Mouse (Mus musculus) hindbrain, postnatal 0 days (tissue): ENCODE measurements at regions not wholly inside any gene's neighbourhood (a gene's known extent, or its start where the extent isn't known, plus 50 kb on each side); places are given as distances from the start of the nearest gene placed in this dataset.

Source experiments
- ATAC-seq: fragments of 200-750 bp; cut with Nextera tagmentation; 2 replicates; pipeline ENCODE4 v1.8.0; 2017; ENCODE audit warnings: mild to moderate bottlenecking, moderate TSS enrichment, moderate library complexity
- DNase-seq: peaks from one replicate; pipeline ENCODE4 v3.0.0-alpha.2; 2015; ENCODE audit warnings: low spot score
- H3K27ac ChIP-seq: fragments of 300-500 bp; sonication (generic); 2 replicates; pipeline ENCODE4 v1.5.1; 2014; ENCODE audit warnings: mild to moderate bottlenecking
- H3K27me3 ChIP-seq: fragments of 300-500 bp; sonication (generic); 2 replicates; pipeline ENCODE4 v1.6.1; 2014; ENCODE audit warnings: low read length, mixed read lengths; ENCODE audit not compliant: insufficient read depth
- H3K36me3 ChIP-seq: fragments of 300-500 bp; sonication (generic); 2 replicates; pipeline ENCODE4 v1.6.1; 2014; ENCODE audit warnings: low read length, mixed read lengths; ENCODE audit not compliant: insufficient read depth
- H3K4me1 ChIP-seq: fragments of 300-500 bp; sonication (generic); 2 replicates; pipeline ENCODE4 v1.6.1; 2014; ENCODE audit warnings: antibody characterized with exemption, low read length, mixed read lengths; ENCODE audit not compliant: insufficient read depth
- H3K4me2 ChIP-seq: fragments of 300-500 bp; sonication (generic); 2 replicates; pipeline ENCODE4 v1.6.1; 2014; ENCODE audit warnings: low read depth, mild to moderate bottlenecking, low read length, moderate library complexity, mixed read lengths
- H3K4me3 ChIP-seq: fragments of 300-500 bp; sonication (generic); 2 replicates; pipeline ENCODE4 v1.5.1; 2014; ENCODE audit warnings: low read length
- H3K9ac ChIP-seq: fragments of 300-500 bp; sonication (generic); replicated peaks from 2 replicates; pipeline ENCODE4 v1.6.1; 2014; ENCODE audit warnings: mild to moderate bottlenecking, low read length, moderate library complexity, mixed read lengths
- H3K9me3 ChIP-seq: fragments of 300-500 bp; sonication (generic); 2 replicates; pipeline ENCODE4 v1.6.1; 2016; ENCODE audit warnings: low read length, mixed read lengths
- CTCF ChIP-seq: IDR thresholded peaks from 2 replicates; pipeline ENCODE4 v1.5.1; 2016; ENCODE audit warnings: antibody characterized with exemption, control low read depth, low read depth
- WGBS: fragments of 180-500 bp; shearing (Covaris S2); extraction: QIAGEN DNeasy Blood & Tissue Kit; methylation state at CpG from one replicate; pipeline ENCODE4 v1.1.7; 2014; 5-methylcytosine and 5-hydroxymethylcytosine counted together

GRCm38 (mm10) chr3:52443856-52444255, 175.7 kb downstream of the Foxo1 start:
- DNase-seq (peak; percentile 10), ATAC-seq (no peak)
- Histone ChIP-seq H3K4me1 (peaks cover 5% of the 10 kb centered on the region; the same call in 1 of the 2 replicates), H3K36me3 (no peaks in the 10 kb centered on the region), H3K9ac (no peak overlapping the region), H3K4me2 (no peak overlapping the region), H3K4me3 (no peak overlapping the region), H3K27me3 (no peaks in the 10 kb centered on the region), H3K27ac (no peak overlapping the region), H3K9me3 (no peaks in the 10 kb centered on the region)
- TF ChIP-seq CTCF = no peak
- 15% methylated on average over 3 of the region's 3 CpGs for WGBS

GRCm38 (mm10) chr3:52429014-52429589, 161.0 kb downstream of the Foxo1 start:
- DNase-seq (no peak), ATAC-seq (no peak)
- no peaks in the 10 kb centered on the region for H3K36me3 ChIP-seq
- no peak overlapping the region for H3K4me2 ChIP-seq
- no peak overlapping the region for H3K27ac ChIP-seq
- H3K4me1 ChIP-seq = no peaks in the 10 kb centered on the region
- no peak overlapping the region for H3K9ac ChIP-seq
- no peaks in the 10 kb centered on the region for H3K9me3 ChIP-seq
- TF ChIP-seq CTCF = no peak
- H3K4me3 ChIP-seq = no peak overlapping the region
- no peaks in the 10 kb centered on the region for H3K27me3 ChIP-seq
- 74% methylated on average over 8 of the region's 8 CpGs for WGBS

DNA sequence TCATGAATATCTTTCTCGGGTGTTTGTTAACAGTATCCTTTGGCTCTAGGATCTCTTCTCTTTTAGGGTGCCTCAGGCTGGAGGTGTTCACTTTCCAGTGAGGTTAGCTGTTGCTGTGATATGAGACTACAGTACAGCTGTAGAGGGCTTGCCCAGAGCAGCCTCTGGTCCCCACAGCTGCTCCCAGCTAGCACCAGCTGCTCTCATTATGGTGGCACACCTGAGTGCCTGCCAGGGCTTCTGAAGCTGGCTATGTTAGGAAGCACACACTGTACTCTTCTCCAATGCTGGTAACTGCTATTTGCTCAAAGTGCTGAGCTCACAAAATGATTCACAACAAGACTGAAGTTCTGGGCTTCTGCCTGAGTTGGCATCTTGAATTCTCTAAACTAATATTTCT, 154.7 kb downstream of the Foxo1 start:
- no peak for DNase-seq
- H3K27me3 ChIP-seq = no peaks in the 10 kb centered on the region
- no peak for ATAC-seq
- no peak overlapping the region for H3K27ac ChIP-seq
- H3K4me1 ChIP-seq = no peaks in the 10 kb centered on the region
- no peak for TF ChIP-seq CTCF
- WGBS = 86% methylated on average over 1 of the region's 1 CpGs
- no peaks in the 10 kb centered on the region for H3K36me3 ChIP-seq
- H3K9me3 ChIP-seq = 0 out of 2 replicates have a peak, but pooled peaks cover 4% of the 10 kb centered on the region
- no peak overlapping the region for H3K9ac ChIP-seq
- no peak overlapping the region for H3K4me3 ChIP-seq
- H3K4me2 ChIP-seq = no peak overlapping the region

DNA sequence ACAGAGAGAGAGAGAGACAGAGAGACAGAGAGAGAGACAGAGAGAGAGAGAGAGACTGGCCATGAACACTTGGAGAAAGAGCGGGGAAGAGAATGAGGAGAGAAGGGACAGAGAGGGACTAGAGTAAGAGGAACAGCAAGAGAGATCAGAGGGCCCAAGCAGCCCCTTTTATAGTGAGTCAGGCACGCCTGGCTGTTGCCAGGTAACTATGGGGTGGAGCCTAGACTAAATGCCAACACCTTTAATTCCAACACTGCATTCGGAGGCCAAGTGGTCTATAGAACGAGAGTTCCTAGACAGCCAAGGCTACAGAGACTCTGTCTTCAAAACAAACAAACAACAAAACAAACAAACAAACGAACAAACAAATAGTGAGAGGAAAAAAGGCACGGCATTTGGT, 148.1 kb downstream of the Foxo1 start:
- no peak overlapping the region for H3K4me3 ChIP-seq
- H3K9me3 ChIP-seq = no peaks in the 10 kb centered on the region
- WGBS = 61% methylated on average over 6 of the region's 6 CpGs
- no peak overlapping the region for H3K4me2 ChIP-seq
- H3K4me1 ChIP-seq = no peaks in the 10 kb centered on the region
- ATAC-seq (no peak), DNase-seq (no peak)
- no peaks in the 10 kb centered on the region for H3K27me3 ChIP-seq
- TF ChIP-seq CTCF = no peak
- no peaks in the 10 kb centered on the region for H3K36me3 ChIP-seq
- no peak overlapping the region for H3K9ac ChIP-seq
- no peak overlapping the region for H3K27ac ChIP-seq

- H3K4me3 ChIP-seq = no peak overlapping the region
- H3K9ac ChIP-seq = no peak overlapping the region
- DNase-seq = no peak
- no peak for TF ChIP-seq CTCF
- H3K4me1 ChIP-seq = no peaks in the 10 kb centered on the region
- H3K4me2 ChIP-seq = no peak overlapping the region
- H3K27ac ChIP-seq = no peak overlapping the region
- WGBS = 29% methylated on average over 6 of the region's 6 CpGs
- ATAC-seq = no peak
- H3K27me3 ChIP-seq = no peaks in the 10 kb centered on the region
- H3K9me3 ChIP-seq = no peaks in the 10 kb centered on the region
- H3K36me3 ChIP-seq = no peaks in the 10 kb centered on the region
Observed at GRCm38 (mm10) chr3:52415361-52415760, 147.2 kb downstream of the Foxo1 start.

DNA sequence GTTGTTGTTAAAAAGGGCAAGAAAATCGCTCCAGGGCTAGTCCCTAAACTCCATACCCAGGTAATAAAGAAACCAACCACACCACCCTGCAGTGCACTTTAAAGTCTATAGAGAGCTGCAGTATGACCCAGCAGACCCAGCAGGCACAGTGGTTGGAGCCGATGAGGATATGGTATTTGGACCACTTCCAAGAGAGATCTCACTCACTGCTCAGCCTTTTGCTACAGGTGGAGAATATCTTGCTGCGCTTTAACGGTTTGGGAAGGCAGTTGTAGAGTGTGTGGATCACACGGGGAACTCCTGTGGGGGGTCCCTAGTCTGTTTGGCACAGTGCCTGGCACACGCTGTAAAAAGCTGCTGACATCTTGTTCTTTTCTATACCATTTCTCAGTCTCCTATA, 145.9 kb downstream of the Foxo1 start:
- no peak overlapping the region for H3K27ac ChIP-seq
- ATAC-seq = no peak
- no peak overlapping the region for H3K4me2 ChIP-seq
- WGBS = 22% methylated on average over 6 of the region's 6 CpGs
- no peak overlapping the region for H3K9ac ChIP-seq
- H3K36me3 ChIP-seq = no peaks in the 10 kb centered on the region
- DNase-seq = no peak
- no peak for TF ChIP-seq CTCF
- H3K4me3 ChIP-seq = no peak overlapping the region
- H3K27me3 ChIP-seq = no peaks in the 10 kb centered on the region
- H3K4me1 ChIP-seq = no peaks in the 10 kb centered on the region
- no peaks in the 10 kb centered on the region for H3K9me3 ChIP-seq

DNA sequence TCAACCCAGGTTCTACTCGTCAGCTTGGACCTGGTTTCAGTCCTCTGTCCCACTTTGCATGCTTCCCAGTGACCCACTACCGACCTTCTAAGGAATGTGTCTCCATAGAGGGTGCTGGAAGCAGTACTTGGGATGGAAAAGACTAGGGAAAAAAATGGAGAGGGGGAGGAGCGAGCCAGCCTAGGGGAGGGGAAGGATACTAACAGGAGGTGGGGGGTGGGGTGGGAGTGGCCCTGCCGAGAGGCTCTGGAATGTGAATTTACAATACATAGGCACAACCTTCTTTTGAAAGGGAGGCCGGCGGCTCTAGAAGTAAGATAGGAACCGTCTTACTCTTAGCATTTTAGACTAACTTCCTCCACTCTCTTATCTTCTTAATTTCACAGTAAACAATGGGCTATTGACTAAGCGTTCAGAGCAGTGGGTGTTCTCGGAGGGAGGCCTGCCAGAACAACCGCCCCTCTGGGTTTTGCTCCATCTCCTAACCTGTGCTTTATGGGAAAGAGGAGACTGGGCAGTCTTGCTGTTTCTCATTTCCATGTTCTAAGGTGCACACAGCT, 145.1 kb downstream of the Foxo1 start:
- no peak for ATAC-seq
- Histone ChIP-seq H3K4me3 (no peak overlapping the region), H3K9me3 (no peaks in the 10 kb centered on the region), H3K27ac (no peak overlapping the region), H3K9ac (no peak overlapping the region), H3K27me3 (no peaks in the 10 kb centered on the region), H3K4me1 (no peaks in the 10 kb centered on the region), H3K4me2 (no peak overlapping the region), H3K36me3 (no peaks in the 10 kb centered on the region)
- 23% methylated on average over 10 of the region's 10 CpGs for WGBS
- no peak for DNase-seq
- no peak for TF ChIP-seq CTCF
